Mouse (Mus musculus): Measurements from ENCODE around the gene Robo4. TPM values are rescaled to one million over a fixed set of nuclear protein-coding genes. Genes with fewer than 3 reads are reported as not detected.

Robo4 gene
- total RNA-seq, 2 experiments from 2014 or later: 24.9 to 28.4 TPM

- DNase-seq: no peak
Measured at GRCm38 (mm10) chr9:37454011-37454492, 52.4 kb downstream of the Robo4 start.

- no peak for DNase-seq
Measured at GRCm38 (mm10) chr9:37454991-37455390, 53.3 kb downstream of the Robo4 start.

- no peak for DNase-seq
Measured at GRCm38 (mm10) chr9:37455868-37456267, 54.2 kb downstream of the Robo4 start.

GRCm38 (mm10) chr9:37456481-37456910 is 54.8 kb downstream of the Robo4 start:
- DNase-seq: no peak

- no peak for DNase-seq
Measured at GRCm38 (mm10) chr9:37457151-37457550, 55.5 kb downstream of the Robo4 start.

- no peak for DNase-seq
Measured at GRCm38 (mm10) chr9:37459665-37460042, 58.0 kb downstream of the Robo4 start.

GRCm38 (mm10) chr9:37460043-37460960 is 58.6 kb downstream of the Robo4 start:
- DNase-seq: peak; percentile 38

GRCm38 (mm10) chr9:37460961-37461340 is 59.3 kb downstream of the Robo4 start:
- DNase-seq: no peak

- DNase-seq: no peak
Measured at GRCm38 (mm10) chr9:37461571-37461970, 59.9 kb downstream of the Robo4 start.

- peak; percentile 66 for DNase-seq
Measured at GRCm38 (mm10) chr9:37462764-37463163, 61.1 kb downstream of the Robo4 start.

Other genes starting within 250 kb of the Robo4 start
- gene Tmem218, start 193.7 kb upstream of the Robo4 start, total RNA-seq (2021): 1 to 10 TPM; 5.8 to 7.3 TPM
- 1 to 10 TPM; 8.8 to 9.8 TPM for gene Slc37a2, start 146.2 kb upstream of the Robo4 start, total RNA-seq (2021)
- gene Ccdc15, start 53.5 kb upstream of the Robo4 start, total RNA-seq (2021): 1 to 10 TPM; 2.4 to 4.0 TPM
- under 1 TPM; 0.21 to 0.33 TPM for gene Hepacam, start 34.5 kb upstream of the Robo4 start, total RNA-seq (2021)
- gene Robo3, start 31.3 kb downstream of the Robo4 start, total RNA-seq (2021): under 1 TPM; 0.45 to 0.72 TPM
- 10 to 100 TPM; 14.7 to 22.5 TPM for gene Msantd2, start 87.4 kb downstream of the Robo4 start, total RNA-seq (2021)
- 10 to 100 TPM; 79.7 to 80.2 TPM for gene Esam, start 126.2 kb downstream of the Robo4 start, total RNA-seq (2021)
- gene Vsig2, start 137.4 kb downstream of the Robo4 start, total RNA-seq (2021): 1 to 10 TPM; 5.6 to 9.0 TPM
- 1 to 10 TPM; 4.2 to 5.4 TPM for gene Nrgn, start 151.0 kb downstream of the Robo4 start, total RNA-seq (2021)
- 10 to 100 TPM; 13.7 to 14.5 TPM for gene Siae, start 153.8 kb downstream of the Robo4 start, total RNA-seq (2021)
- 1 to 10 TPM; 3.5 to 3.7 TPM for gene Spa17, start 211.8 kb downstream of the Robo4 start, total RNA-seq (2021)

Measured in adrenal gland, postnatal 10 days (tissue).